Mouse (Mus musculus): ENCODE results near the gene Snn.

Snn gene

DNA sequence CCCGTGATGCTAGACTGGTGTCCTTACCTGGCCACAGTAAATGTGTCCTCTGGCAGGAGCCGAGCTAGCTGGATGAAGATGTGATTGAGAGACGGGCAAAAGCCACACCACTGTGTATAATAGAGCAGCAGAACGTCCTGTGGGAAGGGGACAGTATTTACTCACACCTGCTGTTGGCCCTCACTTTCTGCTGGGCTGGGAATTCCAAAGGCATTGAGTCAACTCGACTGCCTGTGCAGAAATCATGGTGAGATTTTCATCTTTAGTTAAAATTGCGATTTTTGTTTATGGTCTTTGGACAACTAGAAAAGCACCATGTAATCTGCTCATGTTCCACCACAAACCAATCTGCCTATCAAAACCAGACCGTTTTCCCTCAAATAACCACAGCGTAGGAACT lies 23.4 kb downstream of the Snn start:
- no peak for DNase-seq (ENCODE audit: low spot score in 2 of 2)

DNA sequence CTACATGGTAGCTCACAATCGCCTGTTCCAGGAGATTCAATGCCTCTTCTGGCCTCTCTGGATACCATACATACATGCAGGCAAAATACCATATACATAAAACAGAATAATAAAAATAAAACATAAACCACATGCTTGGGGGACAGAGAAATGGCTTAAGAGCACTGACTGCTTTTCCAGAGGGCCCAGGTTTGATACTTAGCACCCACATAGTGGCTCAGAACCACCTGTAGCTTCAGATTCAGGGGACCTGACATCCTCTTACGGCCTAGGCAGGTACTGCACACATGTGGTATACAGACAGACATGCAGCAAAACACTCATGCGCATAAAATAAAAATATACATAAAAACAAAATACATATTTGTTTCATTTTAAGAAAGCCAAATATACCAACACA lies 25.6 kb downstream of the Snn start:
- DNase-seq (ENCODE audit: low spot score in 2 of 2) = no peak

- no peak for DNase-seq (ENCODE audit: low spot score in 2 of 2)
Measured at GRCm38 (mm10) chr16:11086856-11087588, 26.3 kb downstream of the Snn start.

- DNase-seq (ENCODE audit: low spot score in 2 of 2) = peak; percentile 79 to 84
Measured at GRCm38 (mm10) chr16:11090836-11091570, 30.3 kb downstream of the Snn start.

GRCm38 (mm10) chr16:11092061-11092460 lies 31.3 kb downstream of the Snn start:
- no peak for DNase-seq (ENCODE audit: low spot score in 2 of 2)

DNA sequence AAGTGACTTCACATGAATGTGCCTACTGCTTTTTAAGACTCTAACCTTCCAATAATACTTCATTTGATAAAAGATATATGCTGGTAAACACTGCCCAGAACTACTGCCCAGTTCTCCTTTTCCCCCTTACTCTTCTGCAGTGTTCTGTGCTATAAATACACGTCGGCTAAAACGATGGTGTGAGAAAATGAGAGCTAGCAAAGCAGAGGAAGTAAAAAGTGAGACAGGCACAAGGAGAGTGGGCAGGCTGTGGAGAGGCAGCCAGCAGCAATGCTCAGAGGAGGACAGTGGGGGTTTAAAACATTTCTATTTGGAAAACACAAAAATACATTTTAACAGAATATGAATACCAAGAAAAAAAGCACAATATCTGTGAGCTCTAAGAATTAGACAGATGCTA lies 31.8 kb downstream of the Snn start:
- DNase-seq (ENCODE audit: low spot score in 2 of 2) = peak; percentile 69 to 74

DNA sequence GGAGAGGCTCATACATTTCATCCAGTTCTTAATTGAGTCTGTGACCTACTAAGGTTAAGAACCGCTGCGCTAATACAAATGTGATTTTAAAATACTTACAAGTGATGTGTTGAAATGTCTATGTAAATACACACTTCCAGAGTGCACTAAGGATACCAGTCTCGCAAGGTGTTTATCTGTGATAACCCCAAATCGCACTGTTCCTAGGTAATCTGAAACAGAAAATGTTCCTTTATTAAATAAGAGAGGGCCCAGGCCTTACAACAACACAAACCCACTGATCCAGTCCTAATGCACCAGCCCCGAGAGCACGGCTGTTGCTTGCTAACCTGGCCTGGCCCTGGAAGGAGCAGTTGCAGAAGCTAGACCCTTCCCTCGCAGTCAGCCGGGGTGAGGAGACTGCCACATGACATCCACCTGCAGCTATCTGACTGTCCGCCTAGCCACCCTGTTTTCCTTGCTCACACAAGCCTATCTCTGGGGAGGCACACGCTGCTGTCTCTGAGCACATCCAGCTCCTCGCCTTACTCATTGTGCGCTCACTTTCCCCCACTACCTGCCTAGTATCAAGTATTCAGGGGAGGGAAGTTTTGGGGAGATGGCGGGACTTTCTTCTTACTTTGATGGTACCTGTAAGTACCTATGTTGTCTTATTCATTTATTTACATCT lies 33.1 kb downstream of the Snn start:
- DNase-seq (ENCODE audit: low spot score in 2 of 2) = no peak

- no peak for DNase-seq (ENCODE audit: low spot score in 2 of 2)
Measured at GRCm38 (mm10) chr16:11097301-11097700, 36.6 kb downstream of the Snn start.

GRCm38 (mm10) chr16:11104905-11105304 lies 44.2 kb downstream of the Snn start:
- no peak for DNase-seq (ENCODE audit: low spot score in 2 of 2)

- DNase-seq (ENCODE audit: low spot score in 2 of 2) = no peak
Measured at GRCm38 (mm10) chr16:11109198-11109740, 48.5 kb downstream of the Snn start.

DNA sequence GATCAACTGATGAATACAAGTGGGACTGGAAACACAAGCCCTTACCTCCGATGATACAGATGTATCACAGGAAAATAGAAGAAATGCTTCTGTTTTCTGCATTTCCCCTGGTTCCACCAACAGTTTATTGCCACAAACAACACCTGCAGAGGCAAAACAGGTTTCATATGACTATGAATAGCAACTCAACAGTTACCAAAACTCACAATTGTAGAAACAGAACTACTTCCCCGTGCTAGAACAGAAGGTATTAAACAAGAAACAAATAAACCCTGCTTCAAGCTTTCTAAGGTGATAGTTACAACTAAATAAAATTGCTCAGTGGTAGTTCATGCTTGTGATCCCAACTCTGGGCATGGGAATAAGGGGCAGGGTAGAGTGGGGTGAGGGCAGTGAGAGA lies 61.9 kb downstream of the Snn start:
- no peak for DNase-seq (ENCODE audit: low spot score in 2 of 2)

GRCm38 (mm10) chr16:11124110-11124509 lies 63.4 kb downstream of the Snn start:
- DNase-seq (ENCODE audit: low spot score in 2 of 2) = no peak
